Mouse (Mus musculus): ENCODE results near the gene Rara. TPM values are rescaled to one million over a fixed set of nuclear protein-coding genes. Genes with fewer than 3 reads are reported as not detected.
A peak's percentile ranks its signal among the peaks of the same experiment; 100 is the strongest.
"Not testable (repeated sequence)": the region's sequence is repeated elsewhere in the genome, so short reads cannot be mapped to it uniquely, and the experiment has no call there.

Gene Rara
- polyA plus RNA-seq, 1 experiment from 2014 or later: 20.1 TPM

DNA sequence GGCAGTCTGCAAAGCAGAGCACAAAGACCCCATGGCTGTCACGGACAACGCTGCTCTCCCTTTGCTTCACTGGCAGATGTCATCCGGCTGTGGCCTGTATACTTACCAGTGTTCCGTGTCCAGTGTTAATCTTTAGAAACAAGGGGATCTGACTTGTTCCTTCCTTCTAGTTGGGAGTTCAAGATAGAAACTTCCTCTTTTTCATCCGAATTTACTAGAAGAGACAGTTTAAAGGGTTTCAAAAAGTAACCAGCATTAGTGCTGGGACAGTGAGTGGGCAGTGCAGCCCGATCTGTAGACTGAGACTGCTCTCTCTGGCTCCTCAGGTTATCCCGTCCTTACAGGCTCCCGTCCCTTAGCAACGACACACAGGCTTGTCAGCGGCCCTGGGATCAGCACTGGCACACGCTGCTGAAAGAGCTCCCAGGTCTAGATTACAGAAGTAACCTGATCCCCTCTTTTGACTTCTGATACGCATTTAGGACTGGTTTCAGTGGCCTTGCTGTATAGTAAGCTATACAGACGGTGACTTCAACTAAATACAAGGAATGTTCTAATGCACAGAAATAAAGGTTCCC is 10.1 kb upstream of the Rara start:
- H3K36me3 ChIP-seq (ENCODE audit: control insufficient read depth, insufficient read depth, low read length): no peaks in the 10 kb centered on the region; the same call in 1 of the 2 replicates
- ATAC-seq (ENCODE audit: low FRiP score, low TSS enrichment) (no peak), DNase-seq (ENCODE audit: low spot score) (peak; percentile 31)
- 66% methylated on average over 13 of the region's 13 CpGs for WGBS
- TF ChIP-seq EP300 (optimal IDR thresholded peaks at IDR 0.05): no peak
- no peak for TF ChIP-seq CTCF (IDR thresholded peaks at IDR 0.05; ENCODE audit: low read depth)
- no peaks in the 10 kb centered on the region for H3K27me3 ChIP-seq (ENCODE audit: control insufficient read depth, insufficient read depth, low read length)
- no peak overlapping the region for H3K9ac ChIP-seq (ENCODE audit: low read length)
- H3K4me3 ChIP-seq (ENCODE audit: low read depth, low read length): no peak overlapping the region
- no peaks in the 10 kb centered on the region for H3K4me1 ChIP-seq (replicated peaks; ENCODE audit: control insufficient read depth, insufficient read depth)
- no peak overlapping the region for H3K4me2 ChIP-seq (replicated peaks; ENCODE audit: low read depth)
- H3K9me3 ChIP-seq (ENCODE audit: control insufficient read depth, low read length): no peaks in the 10 kb centered on the region
- peak overlapping the region; percentile 71 for H3K27ac ChIP-seq (replicated peaks)

DNA sequence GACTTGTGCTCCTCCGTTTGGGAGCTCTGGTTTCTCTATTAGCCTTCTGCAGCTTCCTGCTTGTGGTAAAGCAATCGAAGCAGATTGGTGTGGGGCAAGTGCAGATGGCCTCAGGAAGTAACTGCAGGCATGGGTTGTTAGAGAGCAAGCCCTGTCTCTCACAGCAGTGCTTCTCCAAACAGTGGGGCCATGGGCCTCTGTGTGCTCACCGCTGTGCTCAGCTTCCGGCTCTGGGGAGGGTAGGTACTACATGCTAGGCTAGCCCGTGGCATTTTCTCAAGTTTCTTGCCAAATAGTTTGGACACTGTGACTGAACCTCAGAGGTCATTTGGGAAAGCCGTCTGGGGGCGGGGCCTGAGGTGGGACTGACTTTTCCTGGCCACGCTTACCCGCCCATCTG is 9.4 kb upstream of the Rara start:
- Histone ChIP-seq H3K27ac (replicated peaks) (peak overlapping the region; percentile 71), H3K4me2 (replicated peaks; ENCODE audit: low read depth) (0 out of 2 replicates have a peak overlapping the region, but pooled peaks have one; percentile 3), H3K9me3 (ENCODE audit: control insufficient read depth, low read length) (no peaks in the 10 kb centered on the region), H3K36me3 (ENCODE audit: control insufficient read depth, insufficient read depth, low read length) (no peaks in the 10 kb centered on the region; the same call in 1 of the 2 replicates), H3K4me1 (replicated peaks; ENCODE audit: control insufficient read depth, insufficient read depth) (no peaks in the 10 kb centered on the region), H3K4me3 (ENCODE audit: low read depth, low read length) (no peak overlapping the region), H3K9ac (ENCODE audit: low read length) (no peak overlapping the region), H3K27me3 (ENCODE audit: control insufficient read depth, insufficient read depth, low read length) (no peaks in the 10 kb centered on the region)
- DNase-seq (ENCODE audit: low spot score) (peak; percentile 82), ATAC-seq (ENCODE audit: low FRiP score, low TSS enrichment) (peak; percentile 64)
- 56% methylated on average over 9 of the region's 9 CpGs for WGBS
- no peak for TF ChIP-seq CTCF (IDR thresholded peaks at IDR 0.05; ENCODE audit: low read depth)
- no peak for TF ChIP-seq EP300 (optimal IDR thresholded peaks at IDR 0.05)

DNA sequence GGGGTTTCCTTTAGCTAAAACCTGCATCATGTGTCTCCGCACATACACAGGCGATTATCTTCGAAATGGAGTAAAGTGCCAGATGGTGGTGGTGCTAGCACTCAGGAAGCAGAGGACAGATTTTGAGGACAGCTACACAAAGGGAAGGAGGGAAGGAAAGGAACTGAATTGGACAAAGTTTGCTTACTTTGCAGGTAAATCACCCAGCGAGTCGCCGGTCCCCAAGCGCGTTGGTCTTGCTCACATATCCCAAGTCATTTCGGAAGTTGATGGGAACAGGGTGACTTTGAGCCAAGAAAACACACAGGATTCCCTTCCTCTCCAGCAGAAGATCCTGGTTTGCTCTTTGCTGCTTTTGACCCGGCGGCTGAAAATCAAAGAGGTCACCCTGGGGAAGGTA is 8.6 kb upstream of the Rara start:
- no peak overlapping the region for H3K4me2 ChIP-seq (replicated peaks; ENCODE audit: low read depth)
- WGBS: 94% methylated on average over 11 of the region's 11 CpGs
- H3K4me1 ChIP-seq (replicated peaks; ENCODE audit: control insufficient read depth, insufficient read depth): no peaks in the 10 kb centered on the region
- DNase-seq (ENCODE audit: low spot score) (no peak), ATAC-seq (ENCODE audit: low FRiP score, low TSS enrichment) (no peak)
- no peak overlapping the region for H3K9ac ChIP-seq (ENCODE audit: low read length)
- peak overlapping the region; percentile 5; the same call in 1 of the 2 replicates for H3K27ac ChIP-seq (replicated peaks)
- TF ChIP-seq CTCF (IDR thresholded peaks at IDR 0.05; ENCODE audit: low read depth): no peak
- no peak for TF ChIP-seq EP300 (optimal IDR thresholded peaks at IDR 0.05)
- no peak overlapping the region for H3K4me3 ChIP-seq (ENCODE audit: low read depth, low read length)
- H3K36me3 ChIP-seq (ENCODE audit: control insufficient read depth, insufficient read depth, low read length): no peaks in the 10 kb centered on the region; the same call in 1 of the 2 replicates
- H3K9me3 ChIP-seq (ENCODE audit: control insufficient read depth, low read length): no peaks in the 10 kb centered on the region
- H3K27me3 ChIP-seq (ENCODE audit: control insufficient read depth, insufficient read depth, low read length): no peaks in the 10 kb centered on the region

- not testable (repeated sequence) for H3K27me3 ChIP-seq (ENCODE audit: control insufficient read depth, insufficient read depth, low read length); H3K36me3 ChIP-seq (ENCODE audit: control insufficient read depth, insufficient read depth, low read length); H3K9ac ChIP-seq (ENCODE audit: low read length); H3K4me1 ChIP-seq (replicated peaks; ENCODE audit: control insufficient read depth, insufficient read depth); H3K4me3 ChIP-seq (ENCODE audit: low read depth, low read length); H3K9me3 ChIP-seq (ENCODE audit: control insufficient read depth, low read length); H3K4me2 ChIP-seq (replicated peaks; ENCODE audit: low read depth); ATAC-seq (ENCODE audit: low FRiP score, low TSS enrichment); H3K27ac ChIP-seq (replicated peaks)
- peak; percentile 65 for DNase-seq (ENCODE audit: low spot score)
- WGBS: 40% methylated on average over 15 of the region's 15 CpGs
- TF ChIP-seq CTCF (IDR thresholded peaks at IDR 0.05; ENCODE audit: low read depth): peak; percentile 77
These were observed 5.8 kb upstream of the Rara start for GRCm38 (mm10) chr11:98921813-98922212.

DNA sequence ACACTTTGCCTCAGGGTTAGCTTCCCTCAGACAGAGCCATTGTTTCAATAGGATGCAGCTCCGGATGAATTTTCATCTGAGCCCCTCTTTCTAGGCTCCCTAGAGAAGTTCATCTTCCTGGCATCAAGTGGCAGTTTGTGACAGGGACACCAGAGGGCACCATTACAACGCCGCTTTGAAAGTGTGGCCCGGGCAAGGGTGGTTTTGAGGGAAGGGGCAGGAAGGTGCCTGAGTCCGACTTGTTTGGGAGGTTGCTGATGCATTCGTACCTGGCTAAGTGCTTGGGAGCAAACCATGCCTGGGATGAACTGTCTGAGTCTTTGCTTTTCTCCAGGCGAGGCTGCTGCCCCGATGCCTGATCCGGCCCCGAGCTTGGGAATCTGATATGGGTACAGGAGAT is 5.3 kb upstream of the Rara start:
- not testable (repeated sequence) for H3K36me3 ChIP-seq (ENCODE audit: control insufficient read depth, insufficient read depth, low read length); H3K27me3 ChIP-seq (ENCODE audit: control insufficient read depth, insufficient read depth, low read length); H3K9me3 ChIP-seq (ENCODE audit: control insufficient read depth, low read length); ATAC-seq (ENCODE audit: low FRiP score, low TSS enrichment); H3K4me3 ChIP-seq (ENCODE audit: low read depth, low read length); H3K9ac ChIP-seq (ENCODE audit: low read length)
- peaks cover 10% of the 10 kb centered on the region for H3K4me1 ChIP-seq (replicated peaks; ENCODE audit: control insufficient read depth, insufficient read depth)
- 0 out of 2 replicates have a peak overlapping the region, but pooled peaks have one; percentile 30 for H3K27ac ChIP-seq (replicated peaks)
- peak; percentile 90 for TF ChIP-seq CTCF (IDR thresholded peaks at IDR 0.05; ENCODE audit: low read depth)
- WGBS: 34% methylated on average over 10 of the region's 10 CpGs
- 0 out of 2 replicates have a peak overlapping the region, but pooled peaks have one; percentile 17 for H3K4me2 ChIP-seq (replicated peaks; ENCODE audit: low read depth)
- DNase-seq (ENCODE audit: low spot score): peak; percentile 71

DNA sequence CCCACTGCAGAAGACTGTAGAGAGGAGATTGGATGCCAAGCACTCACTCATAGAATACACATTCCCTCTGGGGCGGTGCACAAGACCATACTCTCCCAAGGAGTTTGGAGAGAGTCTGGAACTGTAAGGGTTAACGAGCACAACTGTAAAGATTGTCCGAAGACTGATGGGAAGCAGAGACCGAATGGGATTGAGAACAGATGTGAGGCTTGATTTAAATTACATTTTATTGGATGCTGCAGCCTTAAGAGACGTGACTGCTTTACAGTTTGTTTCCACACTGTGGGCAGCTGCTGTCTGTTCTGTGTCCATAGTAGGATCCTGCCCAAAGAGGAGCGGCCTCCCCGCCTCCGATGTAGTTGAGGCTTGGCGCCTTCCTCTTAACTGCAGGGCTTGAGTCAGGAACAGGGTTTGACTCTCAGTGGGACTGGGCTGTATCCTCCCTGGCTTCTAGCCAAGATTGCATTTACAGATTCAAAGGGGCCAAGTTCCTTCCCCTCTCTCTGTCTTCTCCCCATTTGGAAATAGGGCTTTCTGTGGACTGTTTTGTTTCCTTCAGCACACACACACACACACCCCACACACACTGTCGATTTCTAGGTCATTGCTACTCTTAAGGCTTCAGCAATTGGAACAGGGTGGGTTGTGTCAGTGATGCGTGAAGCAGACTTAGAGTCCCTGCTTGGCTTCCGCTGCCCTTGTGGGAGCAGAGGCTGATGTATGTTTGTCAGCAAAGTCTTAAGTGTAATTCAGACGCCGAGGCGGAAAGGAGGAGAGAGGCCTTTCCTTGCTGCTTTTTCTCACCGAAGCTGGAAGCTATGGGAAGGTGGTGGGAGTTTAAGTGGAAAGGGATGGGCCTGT is 4.5 kb upstream of the Rara start:
- Histone ChIP-seq H3K27ac (replicated peaks) (peak overlapping the region; percentile 67), H3K4me1 (replicated peaks; ENCODE audit: control insufficient read depth, insufficient read depth) (peaks cover 17% of the 10 kb centered on the region), H3K4me2 (replicated peaks; ENCODE audit: low read depth) (0 out of 2 replicates have a peak overlapping the region, but pooled peaks have one; percentile 17)
- not testable (repeated sequence) for H3K27me3 ChIP-seq (ENCODE audit: control insufficient read depth, insufficient read depth, low read length); H3K4me3 ChIP-seq (ENCODE audit: low read depth, low read length); H3K9me3 ChIP-seq (ENCODE audit: control insufficient read depth, low read length); H3K36me3 ChIP-seq (ENCODE audit: control insufficient read depth, insufficient read depth, low read length); DNase-seq (ENCODE audit: low spot score); H3K9ac ChIP-seq (ENCODE audit: low read length)
- WGBS: 33% methylated on average over 16 of the region's 16 CpGs
- ATAC-seq (ENCODE audit: low FRiP score, low TSS enrichment): peak; percentile 49; the same call in 1 of the 2 replicates

Data from stomach, postnatal 0 days (tissue).